Mouse (Mus musculus) skeletal muscle tissue, adult 2 months (tissue): ENCODE results near the gene Zzz3.

Experiments used
- DNase-seq: peaks from one replicate; pipeline ENCODE4 v3.0.0-alpha.2; 2012; ENCODE audit warnings: low read depth, low spot score

Zzz3 gene

DNA sequence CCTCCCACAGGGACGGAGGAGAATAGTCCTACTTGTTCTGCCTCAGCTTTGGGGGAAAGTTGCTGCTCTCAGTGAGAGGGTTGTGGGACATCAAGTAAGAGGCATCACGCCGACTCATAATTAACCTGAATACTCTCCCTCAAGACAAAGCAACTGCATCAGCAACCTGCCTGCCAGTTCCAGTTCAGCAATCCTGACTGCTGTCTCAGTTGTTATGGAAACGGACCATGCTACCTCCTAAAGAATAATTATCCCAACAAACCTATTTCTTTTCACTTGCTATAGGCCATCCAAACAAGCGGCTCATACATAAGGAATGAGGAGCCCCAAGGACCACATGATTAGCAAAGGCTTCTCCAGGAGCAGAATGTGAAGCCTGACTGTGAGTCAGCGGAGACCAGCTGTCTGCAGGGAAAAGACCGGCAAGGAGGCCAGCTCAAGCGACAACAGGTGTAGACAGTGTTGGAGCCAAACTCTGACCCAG lies 100.2 kb downstream of the Zzz3 start:
- DNase-seq = no peak

DNA sequence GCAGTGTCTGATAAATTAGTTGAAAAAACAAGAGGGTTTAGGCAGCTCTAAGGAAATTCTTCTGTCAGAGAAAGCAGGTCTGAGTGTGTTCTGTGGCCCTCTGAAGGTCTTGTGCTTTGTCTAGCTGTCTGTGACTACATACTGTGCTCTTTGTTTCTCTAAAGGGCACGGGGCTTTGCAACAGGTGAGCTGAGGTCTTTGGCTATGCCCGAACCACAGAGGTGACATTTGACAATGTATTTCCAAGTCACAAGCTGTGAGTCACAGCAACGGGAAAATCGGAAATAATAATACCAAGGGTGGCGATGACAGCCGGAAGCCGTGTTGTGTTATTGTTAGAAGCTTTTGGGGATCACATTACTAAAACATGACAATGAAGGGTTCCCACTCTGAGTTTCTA lies 101.8 kb downstream of the Zzz3 start:
- no peak for DNase-seq

DNA sequence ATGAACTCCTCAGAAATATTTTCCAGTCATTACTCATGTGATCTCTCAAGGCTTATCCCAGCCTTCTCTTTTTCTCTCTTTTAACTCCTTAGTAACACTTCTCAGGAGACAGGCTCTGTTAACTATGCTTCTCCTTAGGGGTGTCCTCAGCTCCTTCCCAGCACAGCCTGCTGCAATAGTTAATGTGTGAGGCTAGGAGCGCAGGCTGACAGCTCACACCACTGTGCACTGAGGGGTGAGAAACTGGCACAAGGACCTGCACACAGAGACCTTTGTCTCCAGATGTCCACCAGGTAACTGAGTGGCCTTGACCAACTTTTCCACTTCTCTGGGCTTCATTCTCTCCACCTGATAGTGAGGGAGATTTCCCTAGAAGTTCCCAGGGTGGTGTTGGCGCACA lies 102.6 kb downstream of the Zzz3 start:
- no peak for DNase-seq

DNA sequence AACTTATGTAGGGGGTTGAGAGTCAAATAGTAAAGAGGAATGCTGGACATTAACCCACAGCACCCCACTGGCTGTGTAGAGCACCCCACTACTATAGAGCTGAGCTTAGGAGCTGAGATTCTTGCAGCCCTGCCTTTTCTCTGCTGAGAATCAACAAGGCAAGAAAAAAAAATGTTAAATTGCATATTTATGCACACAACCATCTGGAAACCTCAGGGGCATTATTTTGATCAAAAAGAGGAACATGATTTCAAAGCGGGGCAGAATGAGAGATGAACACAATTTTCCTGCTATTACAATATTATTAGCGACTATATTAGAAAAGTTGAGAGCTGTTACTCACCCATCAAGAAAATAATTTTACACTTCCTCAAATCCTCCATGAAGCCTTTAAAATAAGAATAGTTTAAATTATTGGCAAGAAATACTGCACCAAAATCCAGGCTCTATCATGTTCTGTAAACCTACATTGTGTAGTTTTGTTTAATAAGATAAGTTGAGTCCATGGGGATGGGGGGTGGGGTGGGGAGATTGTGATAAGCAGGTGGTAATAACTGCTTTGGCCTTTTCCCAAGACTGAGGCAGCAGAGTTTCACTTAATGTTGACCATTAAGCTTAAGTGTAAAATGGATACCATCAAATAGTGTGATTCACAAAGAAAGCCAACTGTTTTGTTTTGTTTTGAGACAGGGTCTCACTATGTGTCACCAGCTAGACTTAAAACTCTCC lies 103.9 kb downstream of the Zzz3 start:
- no peak for DNase-seq

DNA sequence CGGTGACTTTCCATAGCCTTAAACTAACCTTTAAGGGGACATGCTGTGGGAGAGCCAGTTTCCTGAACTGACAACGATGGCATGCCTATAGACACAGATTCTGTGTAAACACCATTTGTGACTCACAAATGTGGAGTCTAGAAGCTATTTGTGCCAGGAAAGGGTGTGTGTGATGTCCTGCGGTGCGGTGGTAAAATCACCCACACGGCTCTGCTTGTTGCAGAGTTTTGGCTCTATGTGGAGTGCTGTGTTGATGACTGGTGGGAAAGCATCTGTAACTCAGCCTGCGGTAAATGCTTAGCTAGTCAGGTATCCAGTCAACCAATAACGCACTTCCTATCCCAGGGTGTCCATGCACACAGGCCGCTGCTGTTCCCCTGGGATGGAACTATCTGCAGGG lies 112.6 kb downstream of the Zzz3 start:
- no peak for DNase-seq

DNA sequence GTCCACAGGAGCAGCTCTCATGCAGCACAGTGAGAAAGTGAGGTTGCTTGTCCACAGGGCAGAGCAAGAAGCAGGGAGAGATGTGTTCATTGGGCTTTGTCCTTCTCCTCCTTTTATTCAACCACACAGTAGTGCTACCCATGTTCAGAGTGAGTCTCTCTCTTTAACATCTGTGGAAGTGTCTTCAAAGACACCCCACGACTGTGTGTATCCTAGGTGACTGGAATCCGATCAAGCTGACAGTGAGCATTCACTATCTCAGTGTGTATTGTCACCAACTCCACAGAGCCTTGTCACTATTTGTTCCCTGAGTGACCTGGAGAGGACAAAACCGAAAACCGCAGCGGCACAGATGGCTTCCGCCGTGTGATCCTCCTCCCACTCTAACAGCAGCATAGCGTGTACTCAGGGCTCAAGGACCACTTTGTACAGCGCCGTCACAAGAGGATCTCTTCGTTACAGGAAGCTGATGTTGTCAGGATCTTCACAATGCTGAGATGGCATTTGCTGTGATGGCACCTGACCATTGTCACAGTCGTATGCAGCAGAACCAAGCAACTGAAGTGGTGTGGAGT lies 113.2 kb downstream of the Zzz3 start:
- DNase-seq = no peak

DNA sequence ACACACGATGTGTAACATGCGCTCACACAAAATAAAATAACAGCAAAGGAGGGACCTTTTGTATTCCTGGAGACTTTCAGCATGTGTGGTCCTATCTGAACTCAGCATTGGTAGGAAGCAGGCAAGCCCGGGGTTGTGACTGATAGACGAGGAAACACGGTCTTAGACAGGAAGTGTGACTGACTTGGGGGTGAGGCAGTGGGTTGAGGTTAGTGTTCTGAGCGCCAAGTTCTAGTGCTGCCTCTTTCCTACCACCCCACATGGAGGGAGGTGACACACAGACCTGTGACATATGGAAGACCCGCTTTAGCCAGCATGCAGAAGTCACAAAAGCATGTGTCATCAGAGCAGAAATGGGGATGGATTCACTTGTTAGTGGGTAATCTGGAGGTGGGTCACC lies 114.0 kb downstream of the Zzz3 start:
- no peak for DNase-seq
